Mouse (Mus musculus): ENCODE measurements around the gene Pgam1. TPM values are rescaled to one million over a fixed set of nuclear protein-coding genes. Genes with fewer than 3 reads are reported as not detected.

Pgam1 gene
- 261 and 284 TPM in 2 replicates for polyA plus RNA-seq (2012; rRNA removed)

GRCm38 (mm10) chr19:41911178-41912073 lies at the start of gene Pgam1:
Gene Pgam1 (plus strand): TSS chr19:41911923.

GRCm38 (mm10) chr19:41895460-41896318 lies 16.0 kb upstream of the Pgam1 start, which contains the start of gene Rrp12:
Gene Rrp12 (minus strand): TSS chr19:41896173.

GRCm38 (mm10) chr19:41933179-41934086 lies 21.7 kb downstream of the Pgam1 start, which contains the start of the genes Exosc1 and Zdhhc16:
Gene Exosc1 (minus strand): TSS chr19:41933423.
Gene Zdhhc16 (plus strand): TSS chr19:41933480.

Other genes with a start within 250 kb of the Pgam1 start
- gene Slit1, start 168.3 kb upstream of the Pgam1 start, polyA plus RNA-seq (2012; rRNA removed), result 0.91 and 0.92 TPM in 2 replicates
- gene Arhgap19, start 109.9 kb upstream of the Pgam1 start, polyA plus RNA-seq (2012; rRNA removed), result 1.3 and 1.4 TPM in 2 replicates
- gene Frat1, start 82.0 kb upstream of the Pgam1 start, polyA plus RNA-seq (2012; rRNA removed), result 20.9 and 21.1 TPM in 2 replicates
- 55.7 and 56.1 TPM in 2 replicates for gene Frat2, start 63.8 kb upstream of the Pgam1 start, polyA plus RNA-seq (2012; rRNA removed)
- gene Rrp12, start 15.8 kb upstream of the Pgam1 start, polyA plus RNA-seq (2012; rRNA removed), result 4.1 and 5.0 TPM in 2 replicates
- 7.6 and 9.4 TPM in 2 replicates for gene Exosc1, start 21.5 kb downstream of the Pgam1 start, polyA plus RNA-seq (2012; rRNA removed)
- gene Zdhhc16, start 21.6 kb downstream of the Pgam1 start, polyA plus RNA-seq (2012; rRNA removed), result 66.0 and 96.7 TPM in 2 replicates
- 45.4 and 48.2 TPM in 2 replicates for gene Mms19, start 69.2 kb downstream of the Pgam1 start, polyA plus RNA-seq (2012; rRNA removed)
- 19.7 and 20.1 TPM in 2 replicates for gene Ubtd1, start 69.8 kb downstream of the Pgam1 start, polyA plus RNA-seq (2012; rRNA removed)
- 0.17 and 0.21 TPM in 2 replicates for gene Ankrd2, start 124.1 kb downstream of the Pgam1 start, polyA plus RNA-seq (2012; rRNA removed)
- gene Hoga1, start 133.7 kb downstream of the Pgam1 start, polyA plus RNA-seq (2012; rRNA removed), result 6.0 and 7.8 TPM in 2 replicates
- gene 4933411K16Rik, start 140.3 kb downstream of the Pgam1 start, polyA plus RNA-seq (2012; rRNA removed), result 0.23 and 0.31 TPM in 2 replicates
- 3.4 and 3.5 TPM in 2 replicates for gene Morn4, start 174.4 kb downstream of the Pgam1 start, polyA plus RNA-seq (2012; rRNA removed)
- gene Pi4k2a, start 178.5 kb downstream of the Pgam1 start, polyA plus RNA-seq (2012; rRNA removed), result 26.1 and 34.8 TPM in 2 replicates
- gene Avpi1, start 217.1 kb downstream of the Pgam1 start, polyA plus RNA-seq (2012; rRNA removed), result 17.5 and 18.3 TPM in 2 replicates
- gene Marveld1, start 235.5 kb downstream of the Pgam1 start, polyA plus RNA-seq (2012; rRNA removed), result 120 and 135 TPM in 2 replicates